Mouse (Mus musculus): ENCODE data around the gene Kcnc4. TPM values are rescaled to one million over a fixed set of nuclear protein-coding genes. Genes with fewer than 3 reads are reported as not detected.

Gene Kcnc4
- polyA plus RNA-seq, 2 experiments from 2014 or later, result not detected

DNA sequence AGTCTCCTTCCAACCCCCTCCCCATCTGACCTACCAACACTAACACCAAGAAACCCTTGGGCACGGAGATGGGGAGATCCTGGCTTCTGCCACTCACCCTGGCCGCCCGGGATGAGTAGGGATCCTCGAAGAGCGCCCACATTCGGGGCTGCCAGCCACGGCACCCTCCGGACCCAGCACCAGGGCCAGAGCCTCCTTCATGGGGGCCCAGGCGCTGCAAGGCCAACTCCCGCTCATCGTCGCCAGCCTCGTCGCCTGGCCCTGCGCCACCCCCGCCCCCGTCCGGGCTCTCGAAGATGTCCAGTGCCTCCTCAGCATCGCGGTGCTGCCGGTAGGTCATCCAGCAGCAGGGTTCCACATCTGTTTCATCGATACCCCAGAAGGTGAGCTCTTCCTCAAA, 1.2 kb downstream of the Kcnc4 start:
- no peak for ATAC-seq

GRCm38 (mm10) chr3:107454280-107454679, 5.1 kb downstream of the Kcnc4 start:
- ATAC-seq, result no peak

- ATAC-seq, result no peak
These were observed 12.5 kb downstream of the Kcnc4 start for GRCm38 (mm10) chr3:107446822-107447221.

GRCm38 (mm10) chr3:107443866-107444265, 15.5 kb downstream of the Kcnc4 start:
- ATAC-seq, result no peak

GRCm38 (mm10) chr3:107442191-107442590, 17.2 kb downstream of the Kcnc4 start:
- ATAC-seq, result no peak

GRCm38 (mm10) chr3:107441306-107441705, 18.0 kb downstream of the Kcnc4 start:
- no peak for ATAC-seq

DNA sequence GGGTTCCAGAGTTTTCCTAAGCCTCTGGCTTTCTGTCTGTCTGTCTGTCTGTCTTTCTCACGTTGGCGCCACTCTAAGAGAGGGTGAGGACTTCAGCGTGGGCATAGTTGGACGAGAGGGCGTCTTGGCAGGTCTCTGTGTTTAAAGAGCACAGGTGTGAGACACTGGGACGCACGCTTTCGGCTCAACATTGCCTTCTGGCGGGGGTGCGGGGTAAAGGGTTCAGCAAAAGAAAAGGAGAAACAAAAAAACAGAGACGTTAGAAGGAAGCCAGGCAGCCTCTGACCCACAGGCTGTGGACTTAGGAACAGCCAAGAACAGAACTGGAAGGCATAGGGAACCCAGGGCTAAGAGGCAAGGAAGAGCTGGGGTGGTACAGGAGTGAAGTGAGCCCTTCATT, 20.1 kb downstream of the Kcnc4 start:
- ATAC-seq, result no peak

- ATAC-seq, result no peak
These were observed 21.7 kb downstream of the Kcnc4 start for GRCm38 (mm10) chr3:107437666-107438065.

DNA sequence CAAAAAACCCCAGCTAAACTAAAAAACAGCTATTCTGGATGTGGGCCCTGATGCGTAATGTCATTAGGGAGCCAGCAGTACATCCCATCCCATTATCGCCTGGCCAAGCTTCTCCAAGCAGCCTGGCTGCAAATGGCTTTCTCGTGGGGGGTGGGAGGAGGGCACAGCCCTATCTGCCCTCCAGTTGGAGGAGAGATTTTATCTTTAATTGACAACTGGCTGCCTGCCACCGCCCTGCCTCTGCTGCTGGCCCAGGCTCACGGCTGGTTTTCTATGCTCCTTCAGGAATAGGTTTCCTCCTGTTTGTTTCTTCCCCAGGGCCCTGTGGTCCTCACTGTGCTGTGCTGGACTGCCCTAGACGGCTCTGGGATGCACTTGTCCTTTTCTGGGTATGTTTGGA, 22.9 kb downstream of the Kcnc4 start:
- no peak for ATAC-seq

- ATAC-seq, result no peak
These were observed 25.7 kb downstream of the Kcnc4 start for GRCm38 (mm10) chr3:107433614-107434013.

- ATAC-seq, result no peak
These were observed 28.1 kb downstream of the Kcnc4 start for GRCm38 (mm10) chr3:107431268-107431667.

DNA sequence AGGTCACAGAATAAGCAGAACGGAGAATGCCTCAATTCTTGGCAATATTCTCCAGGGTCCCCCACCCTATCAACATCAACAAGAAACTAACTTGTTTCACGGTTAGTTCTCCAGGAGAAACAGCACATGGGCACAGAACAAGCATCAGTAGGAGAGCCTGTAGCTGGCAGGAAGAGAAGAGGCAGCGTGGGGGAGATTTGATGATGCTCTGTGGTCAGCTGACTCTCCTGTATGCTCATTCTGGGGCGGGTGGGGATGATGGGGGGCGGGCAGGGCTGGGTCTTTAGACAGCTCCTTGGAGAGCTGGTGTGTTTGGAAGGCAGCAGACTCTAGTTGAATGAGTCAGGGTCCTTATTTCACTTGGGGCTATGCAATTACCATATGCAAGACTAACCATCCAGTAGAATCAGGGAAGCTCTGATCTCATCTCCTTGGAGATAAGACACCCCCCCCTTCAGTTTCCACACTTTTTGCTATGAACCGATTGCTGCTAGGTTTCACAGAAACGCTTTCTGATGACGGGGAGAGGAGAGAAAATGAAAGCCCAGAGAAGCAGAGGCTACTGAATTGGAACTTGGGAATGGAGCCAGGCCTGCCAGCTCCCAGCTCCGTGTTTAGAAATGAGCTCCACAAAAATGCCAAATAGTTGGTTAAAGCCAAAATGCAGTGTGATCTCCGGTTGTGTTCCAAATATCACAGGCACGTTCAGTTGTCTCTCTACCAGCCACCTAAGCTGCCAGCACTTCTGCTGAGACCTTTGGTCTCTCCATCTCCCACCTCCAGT, 34.9 kb downstream of the Kcnc4 start:
- ATAC-seq, result no peak

DNA sequence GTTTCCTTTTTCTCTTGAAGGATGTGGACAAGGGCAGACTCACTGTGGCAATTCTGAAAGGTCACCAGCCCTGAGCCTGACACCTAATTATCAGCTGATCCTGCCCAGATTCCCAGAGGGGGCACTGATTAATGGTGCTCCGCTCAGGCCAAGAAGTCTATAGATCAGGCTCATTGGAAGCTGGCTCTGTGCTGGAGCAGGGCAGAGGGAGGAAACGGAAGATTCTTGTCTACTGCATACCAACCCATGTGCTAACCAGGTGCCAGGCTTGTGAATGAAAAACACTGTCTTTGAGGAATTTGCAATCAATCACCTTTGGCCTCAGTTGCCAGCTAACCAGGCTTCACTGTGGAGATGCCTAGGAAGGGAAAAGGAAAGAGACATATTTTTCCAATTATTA, 39.2 kb downstream of the Kcnc4 start:
- ATAC-seq, result no peak

GRCm38 (mm10) chr3:107417287-107417644, 42.1 kb downstream of the Kcnc4 start:
- ATAC-seq, result no peak

DNA sequence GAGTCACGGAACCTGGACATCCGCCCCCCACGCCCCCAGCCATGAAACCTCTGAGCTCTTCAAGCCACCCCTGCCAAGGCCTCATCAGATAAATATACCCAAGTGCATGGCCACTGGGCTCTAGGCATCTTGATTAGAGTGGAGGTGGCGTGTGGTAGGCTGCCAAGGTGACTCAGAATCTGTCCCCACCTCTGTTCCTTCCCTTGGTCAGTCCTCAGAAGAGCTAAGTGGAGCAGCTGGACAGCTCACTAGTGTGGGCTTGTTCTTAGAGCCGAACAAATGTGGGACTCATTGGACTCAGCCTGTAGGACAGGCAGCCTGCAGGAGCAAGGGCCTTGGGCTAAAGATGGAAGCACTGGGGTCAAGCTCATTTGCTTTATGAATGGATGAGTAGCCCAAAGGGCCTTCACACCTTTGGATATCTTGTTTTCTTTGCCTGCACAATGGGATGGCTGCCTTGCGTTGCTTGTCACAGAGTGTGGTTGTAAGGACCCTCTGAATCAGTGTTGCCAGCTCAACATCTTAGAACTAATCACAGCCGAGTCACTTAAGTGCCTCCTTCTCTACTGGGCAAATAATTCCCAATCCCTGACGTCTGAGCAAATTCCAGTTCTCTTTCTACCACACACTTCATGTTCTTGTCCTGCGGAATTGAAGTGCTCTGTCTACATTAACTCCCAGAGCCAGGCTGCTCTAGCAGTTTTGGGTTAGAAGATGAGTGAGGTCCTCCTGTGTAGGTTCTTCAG, 42.6 kb downstream of the Kcnc4 start:
- no peak for ATAC-seq

- no peak for ATAC-seq
These were observed 46.3 kb downstream of the Kcnc4 start for GRCm38 (mm10) chr3:107413093-107413492.

- no peak for ATAC-seq
These were observed 46.8 kb downstream of the Kcnc4 start for GRCm38 (mm10) chr3:107412509-107412908.

DNA sequence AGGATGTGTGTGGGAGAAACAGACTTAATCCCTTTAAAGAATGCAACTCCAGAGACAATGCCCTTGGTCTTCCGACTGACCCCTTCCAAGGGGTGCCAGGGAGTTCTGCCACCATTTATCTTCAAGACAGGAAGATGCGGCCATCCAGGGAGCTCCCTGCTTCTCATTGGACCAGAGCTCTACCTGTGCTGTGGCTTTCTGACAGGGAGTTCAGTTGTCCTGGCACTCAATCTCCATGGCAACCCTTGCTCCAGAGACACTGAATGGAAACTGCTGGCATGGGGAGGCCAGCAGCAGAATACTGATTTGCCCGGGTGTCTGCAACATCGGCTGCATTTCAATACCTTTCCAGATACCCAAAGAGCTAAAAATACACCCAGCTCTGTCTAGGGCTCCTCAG, 47.7 kb downstream of the Kcnc4 start:
- ATAC-seq, result no peak

DNA sequence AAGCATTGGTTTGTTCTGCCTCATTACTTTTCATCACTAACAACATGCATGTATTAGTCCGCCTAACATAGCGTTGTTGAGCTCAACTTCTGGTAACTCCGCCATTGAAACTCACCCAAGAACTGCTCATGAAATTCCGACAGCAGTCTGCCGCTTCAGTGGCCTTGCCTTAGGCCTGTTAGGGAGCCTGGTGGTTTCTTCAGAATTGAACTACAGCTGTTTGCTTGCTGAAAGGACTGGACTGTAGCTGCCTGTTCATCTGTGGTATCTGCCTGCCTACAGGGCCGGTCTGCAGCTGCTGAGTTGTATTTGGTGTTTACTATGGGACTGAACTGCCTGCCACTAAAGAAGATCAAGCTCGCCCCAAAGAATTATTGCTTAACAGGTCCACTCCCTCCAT, 58.0 kb downstream of the Kcnc4 start:
- no peak for ATAC-seq

- no peak for ATAC-seq
These were observed 59.2 kb downstream of the Kcnc4 start for GRCm38 (mm10) chr3:107399991-107400640.

DNA sequence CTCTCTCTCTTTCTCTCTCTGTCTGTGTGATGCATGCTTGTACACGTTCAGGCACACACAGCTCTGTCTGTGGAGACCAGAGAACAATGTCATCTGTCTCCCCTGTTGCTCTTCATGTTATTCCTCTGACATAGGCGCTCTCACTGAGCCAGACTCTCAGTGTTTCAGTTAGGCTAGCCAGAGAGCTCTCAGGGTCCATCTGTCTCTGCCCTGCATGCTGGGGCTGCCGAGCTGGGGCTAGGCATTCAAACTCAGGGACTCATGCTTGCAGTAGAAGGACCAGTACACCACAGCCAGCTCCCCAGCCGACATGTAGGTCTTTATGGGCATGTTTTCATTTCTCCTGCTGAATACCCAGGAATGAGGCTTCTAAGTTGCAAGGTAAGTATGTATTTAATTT, 68.2 kb downstream of the Kcnc4 start:
- ATAC-seq, result no peak
